ENCODE assay signal across 8 mouse cellular contexts in the genomic region with DNA sequence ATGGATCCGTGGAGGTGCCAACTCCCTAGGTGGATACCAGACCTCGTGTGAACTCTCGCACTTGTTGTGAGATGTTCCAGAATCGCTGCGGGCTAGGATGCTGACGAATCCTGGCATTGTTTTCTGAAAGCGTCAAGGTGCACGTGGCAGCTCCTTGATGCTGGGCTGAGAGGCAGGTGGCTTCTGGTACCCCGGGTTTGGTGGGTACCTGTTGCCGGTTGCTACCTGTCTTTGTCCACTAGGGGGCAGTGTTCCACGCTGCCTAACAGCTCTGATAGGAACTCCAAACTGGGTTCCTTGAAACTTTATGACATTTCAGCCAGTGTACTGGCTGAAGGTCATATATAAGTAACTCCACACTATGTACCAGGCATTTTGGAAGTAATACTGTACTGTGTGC. TPM values are rescaled to one million over a fixed set of nuclear protein-coding genes. Genes with fewer than 3 reads are reported as not detected.
DNase-seq lines count a peak whose midpoint lies in the region; ATAC-seq and TF ChIP-seq lines count a peak whose summit lies in the region.

No protein-coding gene starts in this region.

- peaks cover 5% of the 10 kb centered on the region; the same call in 1 of the 2 replicates for H3K36me3 ChIP-seq in kidney, postnatal 0 days (ENCODE audit: insufficient read depth, low read length)
- peaks cover 16% of the 10 kb centered on the region; the same call in 1 of the 2 replicates for H3K36me3 ChIP-seq in lung, embryonic 14.5 days (ENCODE audit: insufficient read depth)

- no peaks in the 10 kb centered on the region for H3K27me3 ChIP-seq in kidney, postnatal 0 days (ENCODE audit: insufficient read depth, low read length)
- H3K27me3 ChIP-seq in lung, embryonic 14.5 days (ENCODE audit: insufficient read depth, low read length), result no peaks in the 10 kb centered on the region

- no peak overlapping the region for H3K4me2 ChIP-seq in kidney, postnatal 0 days (ENCODE audit: low read length)
- H3K4me2 ChIP-seq in lung, embryonic 14.5 days, result no peak overlapping the region

- H3K4me3 ChIP-seq in kidney, postnatal 0 days (replicated peaks; ENCODE audit: low read depth, low read length), result no peak overlapping the region
- no peak overlapping the region for H3K4me3 ChIP-seq in lung, embryonic 14.5 days (ENCODE audit: low read depth, low read length)

- no peak overlapping the region for H3K9ac ChIP-seq in kidney, postnatal 0 days (ENCODE audit: low read depth, low read length)
- no peak overlapping the region for H3K9ac ChIP-seq in lung, embryonic 14.5 days

- peak; percentile 31 to 39 for DNase-seq in adrenal gland, adult 18-20 months (ENCODE audit: low spot score in 2 of 2)
- no peak for DNase-seq in adrenal gland, adult 2 months
- DNase-seq in ovary, postnatal 36 days (ENCODE audit: low spot score), result peak; percentile 30
- no peak for DNase-seq in ovary, adult 18-20 months (ENCODE audit: low spot score)
- DNase-seq in embryo, embryonic 11 days, result peak; percentile 89
- peak; percentile 79 for DNase-seq in kidney, postnatal 0 days (ENCODE audit: low spot score)
- peak; percentile 88 for DNase-seq in lung, embryonic 14.5 days
- DNase-seq in right cerebral cortex, postnatal 25 days, result peak; percentile 18

- ATAC-seq in kidney, postnatal 0 days (replicated peaks; ENCODE audit: low FRiP score, low read depth), result no peak
- no peak for ATAC-seq in lung, embryonic 14.5 days (ENCODE audit: insufficient read depth)

- H3K27ac ChIP-seq in kidney, postnatal 0 days, result no peak overlapping the region
- H3K27ac ChIP-seq in lung, embryonic 14.5 days (ENCODE audit: low read depth), result no peak overlapping the region

- 26% methylated on average over 11 of the region's 11 CpGs for WGBS in kidney, postnatal 0 days
- 22% methylated on average over 11 of the region's 11 CpGs for WGBS in lung, embryonic 14.5 days

- no peaks in the 10 kb centered on the region for H3K4me1 ChIP-seq in kidney, postnatal 0 days (replicated peaks; ENCODE audit: insufficient read depth, low read length)
- no peaks in the 10 kb centered on the region for H3K4me1 ChIP-seq in lung, embryonic 14.5 days (ENCODE audit: insufficient read depth)

- H3K9me3 ChIP-seq in kidney, postnatal 0 days (replicated peaks; ENCODE audit: low read length), result no peaks in the 10 kb centered on the region
- no peaks in the 10 kb centered on the region for H3K9me3 ChIP-seq in lung, embryonic 14.5 days (ENCODE audit: low read depth, low read length)

- TF ChIP-seq CTCF in kidney, postnatal 0 days (IDR thresholded peaks at IDR 0.05; ENCODE audit: low read depth), result peak; percentile 85
- peak; percentile 91 for TF ChIP-seq CTCF in lung, embryonic 14.5 days (IDR thresholded peaks at IDR 0.05; ENCODE audit: low read depth)

RNA-seq across cellular contexts. Expression of a gene that starts 14.8 kb away (rescaled TPM):
- total RNA-seq in adrenal gland, adult 18-20 months (2021), result 1 to 10 TPM; 5.4 to 6.3 TPM
- 1 to 10 TPM; 5.3 to 7.7 TPM for total RNA-seq in adrenal gland, adult 2 months (2021)
- 6.2 and 7.1 TPM in 2 replicates for polyA plus RNA-seq in adrenal gland, adult 2 months (2012; rRNA removed)
- 7.0 and 9.7 TPM in 2 replicates for polyA plus RNA-seq in kidney, postnatal 0 days (2015; fragmentation: Nextera tagmentation; extraction: Ambion mirVana)
- polyA plus RNA-seq in lung, embryonic 14.5 days (2014; fragmentation: Nextera tagmentation; extraction: Ambion mirVana), result 4.0 and 4.1 TPM in 2 replicates

RNA-seq across cellular contexts. Expression of a gene that starts 14.8 kb away (rescaled TPM):
- total RNA-seq in adrenal gland, adult 18-20 months (2021), result 10 to 100 TPM; 22.9 to 29.5 TPM
- total RNA-seq in adrenal gland, adult 2 months (2021), result 10 to 100 TPM; 30.9 to 34.1 TPM
- 30.8 and 42.0 TPM in 2 replicates for polyA plus RNA-seq in adrenal gland, adult 2 months (2012; rRNA removed)
- 77.9 and 85.5 TPM in 2 replicates for polyA plus RNA-seq in kidney, postnatal 0 days (2015; fragmentation: Nextera tagmentation; extraction: Ambion mirVana)
- 41.9 and 43.5 TPM in 2 replicates for polyA plus RNA-seq in lung, embryonic 14.5 days (2014; fragmentation: Nextera tagmentation; extraction: Ambion mirVana)

RNA-seq across cellular contexts. Expression of a gene that starts 25.2 kb away (rescaled TPM):
- 10 to 100 TPM; 95.3 to 98.3 TPM for total RNA-seq in adrenal gland, adult 18-20 months (2021)
- total RNA-seq in adrenal gland, adult 2 months (2021), result 100 to 1,000 TPM; 102 to 103 TPM
- 405 and 495 TPM in 2 replicates for polyA plus RNA-seq in adrenal gland, adult 2 months (2012; rRNA removed)
- 133 and 140 TPM in 2 replicates for polyA plus RNA-seq in kidney, postnatal 0 days (2015; fragmentation: Nextera tagmentation; extraction: Ambion mirVana)
- 156 and 163 TPM in 2 replicates for polyA plus RNA-seq in lung, embryonic 14.5 days (2014; fragmentation: Nextera tagmentation; extraction: Ambion mirVana)

Comparison
In these comparisons a context has a peak if more than half of its experiments do, and no peak if none do; other contexts are left out.
1. DNase-seq: peak in adrenal gland, adult 18-20 months (2 of 2), ovary, postnatal 36 days (single experiment), embryo, embryonic 11 days (single experiment), kidney, postnatal 0 days (single experiment), lung, embryonic 14.5 days (single experiment) and right cerebral cortex, postnatal 25 days (single experiment); none in adrenal gland, adult 2 months (single experiment) and ovary, adult 18-20 months (single experiment).